Mouse (Mus musculus): ENCODE measurements around the gene Car15.

- TF ChIP-seq CTCF (IDR thresholded peaks at IDR 0.05; ENCODE audit: low read depth, low read length) = no peak
- no peak for TF ChIP-seq POLR2A (IDR thresholded peaks at IDR 0.05; ENCODE audit: extremely low read depth, insufficient read depth, low read length)
Measured at GRCm38 (mm10) chr16:17798321-17799180, 39.6 kb downstream of the Car15 start.

All from liver, adult 2 months (tissue).